8 mouse cellular contexts compared by ENCODE assay signal in genomic region chr5:115731732-115732175, GRCm38 (mm10). TPM values are rescaled to one million over a fixed set of nuclear protein-coding genes. Genes with fewer than 3 reads are reported as not detected.
DNase-seq lines count a peak whose midpoint lies in the region; ATAC-seq and TF ChIP-seq lines count a peak whose summit lies in the region.

No protein-coding gene starts in this region.

- H3K36me3 ChIP-seq in heart, adult 2 months (ENCODE audit: control insufficient read depth, insufficient read depth, low read length), result no peaks in the 10 kb centered on the region
- no peaks in the 10 kb centered on the region for H3K36me3 ChIP-seq in thymus, adult 2 months (ENCODE audit: control insufficient read depth, insufficient read depth, low read length)
- no peaks in the 10 kb centered on the region for H3K36me3 ChIP-seq in hindbrain, embryonic 13.5 days
- no peaks in the 10 kb centered on the region for H3K36me3 ChIP-seq in midbrain, embryonic 11.5 days (ENCODE audit: control insufficient read depth, insufficient read depth, low read length)

- H3K27ac ChIP-seq in heart, adult 2 months, result no peak overlapping the region
- H3K27ac ChIP-seq in thymus, adult 2 months (ENCODE audit: control insufficient read depth, insufficient read depth, low read length), result no peak overlapping the region; the same call in 1 of the 2 replicates
- H3K27ac ChIP-seq in hindbrain, embryonic 13.5 days, result peak overlapping the region; percentile 98
- peak overlapping the region; percentile 80 for H3K27ac ChIP-seq in midbrain, embryonic 11.5 days (ENCODE audit: low read depth, low read length)

- TF ChIP-seq CTCF in heart, adult 2 months (IDR thresholded peaks at IDR 0.05), result no peak
- no peak for TF ChIP-seq CTCF in thymus, adult 2 months (IDR thresholded peaks at IDR 0.05; ENCODE audit: borderline replicate concordance, control insufficient read depth, extremely low read depth, insufficient read depth, low read length, poor library complexity)

- H3K79me2 ChIP-seq in heart, adult 2 months (replicated peaks; ENCODE audit: control insufficient read depth, insufficient read depth, low read length), result no peaks in the 10 kb centered on the region

- no peaks in the 10 kb centered on the region; the same call in 1 of the 2 replicates for H3K4me1 ChIP-seq in heart, adult 2 months (ENCODE audit: control insufficient read depth, insufficient read depth, low read length)
- peaks cover 14% of the 10 kb centered on the region for H3K4me1 ChIP-seq in thymus, adult 2 months (replicated peaks; ENCODE audit: control insufficient read depth, insufficient read depth, low read length)
- peaks cover 30% of the 10 kb centered on the region for H3K4me1 ChIP-seq in hindbrain, embryonic 13.5 days (replicated peaks)
- H3K4me1 ChIP-seq in midbrain, embryonic 11.5 days (ENCODE audit: control insufficient read depth, insufficient read depth, low read length), result peaks cover 2% of the 10 kb centered on the region; the same call in 1 of the 2 replicates

- no peak for TF ChIP-seq EP300 in heart, adult 2 months (IDR thresholded peaks at IDR 0.05; ENCODE audit: insufficient read depth, low read depth, low read length)

- peak overlapping the region; percentile 45 for H3K4me3 ChIP-seq in heart, adult 2 months
- peak overlapping the region; percentile 82 for H3K4me3 ChIP-seq in thymus, adult 2 months (ENCODE audit: control insufficient read depth, insufficient read depth, low read length)
- H3K4me3 ChIP-seq in hindbrain, embryonic 13.5 days, result peak overlapping the region; percentile 90
- H3K4me3 ChIP-seq in midbrain, embryonic 11.5 days (ENCODE audit: low read depth, low read length), result peak overlapping the region; percentile 70

- H3K4me2 ChIP-seq in hindbrain, embryonic 13.5 days, result peak overlapping the region; percentile 68
- peak overlapping the region; percentile 86 for H3K4me2 ChIP-seq in midbrain, embryonic 11.5 days

- WGBS in heart, adult 2 months, result 5% methylated on average over 59 of the region's 72 CpGs
- WGBS in thymus, adult 2 months, result 2% methylated on average over 67 of the region's 72 CpGs
- 1% methylated on average over 44 of the region's 72 CpGs for WGBS in hindbrain, embryonic 13.5 days
- WGBS in midbrain, embryonic 11.5 days, result under 1% methylated on average over 39 of the region's 72 CpGs

- H3K27me3 ChIP-seq in heart, adult 2 months (ENCODE audit: control insufficient read depth, insufficient read depth, low read length), result peaks cover 11% of the 10 kb centered on the region
- no peaks in the 10 kb centered on the region for H3K27me3 ChIP-seq in thymus, adult 2 months (ENCODE audit: control insufficient read depth, insufficient read depth, low read length)
- peaks cover 14% of the 10 kb centered on the region for H3K27me3 ChIP-seq in hindbrain, embryonic 13.5 days
- H3K27me3 ChIP-seq in midbrain, embryonic 11.5 days (ENCODE audit: control insufficient read depth, insufficient read depth, low read length), result peaks cover 11% of the 10 kb centered on the region

- no peak; the same call in 1 of the 2 replicates for ATAC-seq in hindbrain, embryonic 13.5 days (ENCODE audit: low FRiP score)
- ATAC-seq in midbrain, embryonic 11.5 days (ENCODE audit: low FRiP score), result peak; percentile 41

- no peak for DNase-seq in heart, adult 2 months
- no peak for DNase-seq in heart, postnatal 25 days (ENCODE audit: low spot score)
- peak; percentile 38 for DNase-seq in thymus, adult 2 months
- DNase-seq in thymus, postnatal 25 days, result no peak
- peak; percentile 92 for DNase-seq in midbrain, embryonic 11.5 days (ENCODE audit: low spot score, missing footprints)
- no peak for DNase-seq in spleen, postnatal 36 days (ENCODE audit: low spot score in 2 of 2)
- DNase-seq in c-Kit-positive CD71-positive TER-119-positive erythroid progenitor cells, embryonic 14.5 days (ENCODE audit: low spot score), result no peak

- no peak overlapping the region for H3K9ac ChIP-seq in heart, adult 2 months (ENCODE audit: low read depth, low read length)
- H3K9ac ChIP-seq in hindbrain, embryonic 13.5 days, result peak overlapping the region; percentile 93
- peak overlapping the region; percentile 62 for H3K9ac ChIP-seq in midbrain, embryonic 11.5 days (ENCODE audit: low read length)

- no peak for TF ChIP-seq POLR2A in heart, adult 2 months (IDR thresholded peaks at IDR 0.05; ENCODE audit: insufficient read depth, low read depth, low read length)
- no peak for TF ChIP-seq POLR2A in thymus, adult 2 months (IDR thresholded peaks at IDR 0.05; ENCODE audit: control insufficient read depth, extremely low read depth, insufficient read depth, low read length, poor library complexity)

- intact Hi-C loops in heart, adult 2 months (cut with DNase I), result loop anchor here (5.0 kb wide), 1 partner anchor 79 kb away; no protein-coding TSS in a partner anchor
- intact Hi-C loops in heart, postnatal 25 days (cut with DNase I), result no loop called here

- no peaks in the 10 kb centered on the region for H3K9me3 ChIP-seq in hindbrain, embryonic 13.5 days
- H3K9me3 ChIP-seq in midbrain, embryonic 11.5 days (ENCODE audit: control insufficient read depth, low read length), result no peaks in the 10 kb centered on the region

RNA-seq across cellular contexts. Expression of gene Bicdl1, which starts 0.3 kb away (rescaled TPM):
- 1 to 10 TPM; 4.6 to 6.1 TPM for total RNA-seq in heart, adult 2 months (2021)
- 10.1 and 10.4 TPM in 2 replicates for polyA plus RNA-seq in heart, adult 2 months (2012; rRNA removed)
- total RNA-seq in heart, postnatal 25 days (2021), result 1 to 10 TPM; 8.5 to 9.0 TPM
- 143 and 152 TPM in 2 replicates for polyA plus RNA-seq in thymus, adult 2 months (2012; rRNA removed)
- polyA plus RNA-seq in hindbrain, embryonic 13.5 days (2015; fragmentation: Nextera tagmentation; extraction: Ambion mirVana), result 28.3 and 33.1 TPM in 2 replicates
- polyA plus RNA-seq in midbrain, embryonic 11.5 days (2014; fragmentation: Nextera tagmentation; extraction: Ambion mirVana), result 11.4 and 12.4 TPM in 2 replicates

Comparison
In these comparisons a context has a peak if more than half of its experiments do, and no peak if none do; other contexts are left out.
1. DNase-seq: peak in thymus, adult 2 months (single experiment) and midbrain, embryonic 11.5 days (single experiment); none in heart, adult 2 months (0 of 2), heart, postnatal 25 days (single experiment), thymus, postnatal 25 days (single experiment), spleen, postnatal 36 days (0 of 2) and c-Kit-positive CD71-positive TER-119-positive erythroid progenitor cells, embryonic 14.5 days (single experiment).
2. H3K27ac ChIP-seq: peak in hindbrain, embryonic 13.5 days (single experiment) and midbrain, embryonic 11.5 days (single experiment); none in heart, adult 2 months (single experiment) and thymus, adult 2 months (single experiment).
3. Peak in every context shown above with its lines, with median percentiles within 50 percentile points of each other: H3K4me3 ChIP-seq.